Mouse (Mus musculus) cerebellum, adult 18-20 months (tissue): ENCODE measurements at regions not wholly inside any gene's neighbourhood (a gene's known extent, or its start where the extent isn't known, plus 50 kb on each side); places are given as distances from the start of the nearest gene placed in this dataset.

Experiments used
- DNase-seq, 2 experiments: peaks; one replicate each; pipeline ENCODE4 v3.0.0; 2021

GRCm38 (mm10) chr15:49043035-49043434, 4841.7 kb upstream of the Gm7489 start:
- no peak for DNase-seq

DNA sequence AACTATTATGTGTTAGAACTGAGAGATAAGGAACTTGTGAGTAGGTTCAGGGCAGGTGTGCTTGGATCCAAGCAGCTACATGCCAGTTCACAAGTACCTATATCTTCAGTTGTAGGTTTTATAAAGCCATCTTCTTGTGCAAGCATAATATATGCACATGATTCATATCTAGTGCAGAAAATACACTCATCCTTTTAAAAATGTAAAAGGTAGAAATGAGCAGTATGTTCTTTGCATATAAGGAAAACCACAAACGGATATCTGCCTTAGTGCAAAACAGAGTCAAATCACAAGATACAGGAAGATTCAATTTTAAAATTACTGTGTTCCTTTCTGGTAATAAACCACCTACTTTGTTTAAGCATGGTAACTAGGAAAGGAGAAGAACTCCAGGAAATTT, 4819.6 kb upstream of the Gm7489 start:
- no peak for DNase-seq

GRCm38 (mm10) chr15:49065875-49066274, 4818.8 kb upstream of the Gm7489 start:
- DNase-seq: peak; percentile 14 to 33

GRCm38 (mm10) chr15:49066367-49066766, 4818.3 kb upstream of the Gm7489 start:
- DNase-seq: no peak
